Mouse (Mus musculus): ENCODE results near the gene Zfp651.

Zfp651 gene

GRCm38 (mm10) chr9:121810081-121810821, 51.1 kb downstream of the Zfp651 start:
- in situ Hi-C loops (cut with MboI, MseI) = no loop called here

- in situ Hi-C loops (cut with MboI, MseI) = no loop called here
Observed at GRCm38 (mm10) chr9:121815183-121815582, 56.1 kb downstream of the Zfp651 start.

DNA sequence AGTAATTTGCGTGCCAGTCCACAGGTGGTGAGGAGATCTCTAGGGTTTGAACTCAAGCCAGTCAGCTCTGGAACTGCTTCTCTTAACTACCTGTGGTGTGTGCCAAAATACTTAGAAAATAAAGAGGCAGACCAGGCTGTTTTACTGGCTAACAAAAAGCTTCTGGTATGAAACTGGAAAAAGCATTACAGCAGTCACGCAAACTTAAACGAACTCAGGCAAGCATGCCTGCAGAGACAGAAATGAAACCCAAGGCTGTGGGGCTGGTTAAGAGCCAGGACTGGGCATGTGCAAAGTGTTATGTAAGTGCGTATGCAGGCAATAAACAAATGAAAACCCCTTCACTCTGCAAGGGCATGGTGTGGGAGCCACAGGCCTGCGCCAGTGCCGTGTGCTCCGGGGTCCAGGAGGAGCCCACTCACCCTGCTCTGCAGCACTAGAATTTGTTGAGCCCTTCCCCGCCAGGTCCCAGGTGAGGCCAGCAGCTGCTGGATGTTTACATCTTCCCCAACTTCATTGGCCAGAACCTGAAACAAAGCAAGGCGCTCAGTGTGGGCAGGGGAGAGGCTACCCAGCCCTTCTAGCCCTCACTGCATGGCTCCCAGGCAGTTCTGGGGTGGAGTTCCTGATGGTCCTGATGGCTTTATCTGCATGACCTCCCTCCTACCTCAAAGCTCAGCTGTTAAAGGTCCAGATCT, 60.1 kb downstream of the Zfp651 start:
- in situ Hi-C loops (cut with MboI, MseI) = no loop called here

DNA sequence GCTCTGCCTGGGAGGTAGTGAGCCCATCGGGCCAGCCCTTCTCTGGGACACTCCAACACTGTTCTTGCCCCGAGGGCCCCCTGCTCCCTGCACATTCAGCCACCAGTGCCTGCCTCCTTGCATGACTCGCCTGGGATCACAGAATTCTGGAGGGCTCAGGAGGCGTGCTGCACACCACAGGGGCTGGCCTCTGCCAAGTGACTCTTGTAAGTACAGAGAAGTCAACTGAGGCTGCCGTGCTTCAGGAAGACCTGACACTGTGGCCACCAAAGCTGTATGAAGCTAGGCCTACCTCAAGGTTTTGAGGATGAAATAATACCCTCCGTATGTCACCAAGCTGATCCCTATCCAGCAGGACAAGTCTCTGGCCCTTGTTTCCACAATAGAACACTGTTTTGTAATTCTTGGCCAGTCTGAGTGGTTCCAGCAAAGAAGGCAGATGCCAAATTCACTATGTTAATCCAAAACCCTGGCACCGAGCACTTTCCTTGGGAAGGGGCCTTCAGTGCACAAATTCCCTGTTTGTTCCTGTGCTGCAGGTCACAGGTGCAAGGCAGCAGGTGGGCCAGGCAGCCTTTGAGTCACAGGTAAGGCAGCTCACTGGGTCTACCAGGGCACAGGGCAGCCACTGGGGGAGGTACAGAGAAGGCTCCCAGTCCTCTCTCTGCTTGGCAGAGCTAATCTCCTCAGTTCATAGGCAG, 60.8 kb downstream of the Zfp651 start:
- in situ Hi-C loops (cut with MboI, MseI) = no loop called here

DNA sequence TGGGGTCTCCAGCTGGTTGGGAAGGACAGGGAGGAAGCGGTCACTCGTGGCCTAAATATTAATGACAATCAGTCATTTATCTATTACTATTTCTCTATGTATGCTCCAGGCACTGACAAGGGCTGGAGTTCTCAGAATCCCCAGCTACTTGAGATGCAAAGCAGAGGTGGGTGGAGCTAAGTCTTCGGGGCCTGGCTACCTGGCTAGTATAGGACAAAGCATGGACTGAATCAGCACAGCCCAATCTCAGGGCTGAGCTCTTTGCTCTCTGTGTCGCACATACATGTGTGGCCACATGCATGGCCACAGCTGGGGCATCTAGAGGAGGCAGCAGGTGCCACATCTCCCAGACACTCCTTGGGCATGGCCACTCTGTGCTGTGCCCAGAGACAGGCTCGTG, 61.6 kb downstream of the Zfp651 start:
- in situ Hi-C loops (cut with MboI, MseI) = no loop called here
